Mouse (Mus musculus) thymus, postnatal 36 days (tissue): ENCODE measurements at regions not wholly inside any gene's neighbourhood (a gene's known extent, or its start where the extent isn't known, plus 50 kb on each side); places are given as distances from the start of the nearest gene placed in this dataset.

Experiments used
- DNase-seq, 2 experiments: peaks; one replicate each; pipeline ENCODE4 v3.0.0; 2022; ENCODE audit warnings: mixed read lengths in 2 of 2

GRCm38 (mm10) chr13:101096856-101097255, 263.6 kb upstream of the Slc30a5 start:
- DNase-seq, result no peak

GRCm38 (mm10) chr13:101096221-101096620, 263.0 kb upstream of the Slc30a5 start:
- no peak for DNase-seq

GRCm38 (mm10) chr13:101095057-101095831, 262.0 kb upstream of the Slc30a5 start:
- no peak for DNase-seq

DNA sequence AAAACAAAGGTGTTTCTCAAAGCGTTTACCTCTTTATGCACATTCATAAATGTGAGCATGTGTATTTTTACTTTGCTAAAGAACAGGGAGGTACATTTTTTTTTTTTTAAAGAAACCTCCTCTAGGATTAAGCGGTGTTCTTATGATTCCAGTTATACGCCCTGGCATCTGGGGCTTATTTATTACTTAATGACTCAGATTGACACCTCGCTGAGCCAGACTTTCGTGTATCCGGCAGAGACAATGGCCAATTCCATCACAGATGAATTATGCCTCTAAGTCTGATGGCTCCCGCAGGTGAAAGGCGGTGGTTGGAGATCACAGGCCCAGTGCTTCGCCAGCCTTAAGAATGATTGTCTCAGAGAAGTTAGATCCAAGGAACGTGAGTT, 259.5 kb upstream of the Slc30a5 start:
- DNase-seq, result no peak

- DNase-seq, result no peak
These were observed 259.0 kb upstream of the Slc30a5 start for GRCm38 (mm10) chr13:101092033-101092742.

DNA sequence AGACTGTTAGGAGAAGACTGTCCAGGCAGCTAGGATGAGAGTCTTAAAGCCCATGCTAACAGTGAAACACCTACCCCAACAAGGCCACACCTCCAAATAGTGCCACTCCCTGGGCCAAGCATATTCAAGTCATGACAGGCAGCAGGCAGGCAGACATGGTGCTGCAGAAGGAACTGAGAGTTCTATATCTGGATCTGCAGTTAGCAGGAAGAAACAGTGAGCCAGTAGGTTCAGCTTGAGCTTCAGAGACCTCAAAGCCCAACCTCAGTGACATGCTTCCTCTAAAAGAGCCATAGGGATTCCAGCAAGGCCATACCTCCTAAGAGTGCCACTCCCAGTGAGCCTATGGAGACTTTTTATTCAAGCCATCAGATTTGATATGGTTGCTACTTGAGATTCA, 252.0 kb upstream of the Slc30a5 start:
- no peak for DNase-seq

GRCm38 (mm10) chr13:101084193-101084592, 251.0 kb upstream of the Slc30a5 start:
- DNase-seq, result no peak

- no peak for DNase-seq
These were observed 250.2 kb upstream of the Slc30a5 start for GRCm38 (mm10) chr13:101083416-101083815.

GRCm38 (mm10) chr13:101068489-101068888, 235.3 kb upstream of the Slc30a5 start:
- no peak for DNase-seq

DNA sequence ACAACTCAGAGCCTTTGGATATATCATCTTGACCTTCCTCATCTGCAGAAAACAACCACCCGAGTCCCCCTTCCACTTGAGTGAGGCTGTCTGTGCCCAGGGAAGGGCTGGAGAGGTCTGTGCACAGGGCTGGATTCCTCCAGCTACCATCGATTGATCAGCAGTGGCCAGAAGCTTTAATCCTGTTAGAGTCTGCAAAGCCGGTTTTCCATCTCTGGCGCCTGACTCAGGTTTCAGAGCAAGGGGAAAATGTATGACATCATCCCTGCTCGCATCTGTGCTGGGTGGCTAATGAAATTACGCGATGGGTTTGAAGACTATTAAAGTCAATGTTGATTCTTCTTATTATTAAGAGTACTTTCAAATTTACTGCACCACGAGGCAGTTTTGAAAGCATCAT, 229.4 kb upstream of the Slc30a5 start:
- DNase-seq, result no peak

- no peak for DNase-seq
These were observed 228.3 kb upstream of the Slc30a5 start for GRCm38 (mm10) chr13:101061233-101062144.

DNA sequence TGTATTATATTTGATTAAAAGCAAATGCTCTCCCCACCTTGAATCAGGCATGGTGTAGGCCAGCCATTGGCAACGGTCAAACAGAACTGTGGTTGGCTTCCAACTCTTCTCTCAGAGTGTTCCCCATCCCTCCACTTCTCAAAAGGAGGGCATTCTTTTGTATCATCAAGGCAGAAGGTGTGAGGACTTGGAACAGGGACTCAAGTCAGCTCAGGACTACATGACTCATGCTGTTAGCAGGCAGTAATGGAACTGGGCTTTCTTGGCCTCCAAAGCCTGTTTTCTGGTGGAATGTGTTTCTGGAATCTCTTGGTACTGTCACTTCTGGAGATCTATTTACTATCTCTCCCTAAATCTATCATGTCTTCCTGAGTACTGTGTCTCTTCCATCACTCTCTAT, 216.3 kb upstream of the Slc30a5 start:
- no peak for DNase-seq

- peak in 1 of 2 experiments; percentile 7 for DNase-seq
These were observed 199.4 kb upstream of the Slc30a5 start for GRCm38 (mm10) chr13:101032594-101032993.

- no peak for DNase-seq
These were observed 192.8 kb upstream of the Slc30a5 start for GRCm38 (mm10) chr13:101026043-101026442.

DNA sequence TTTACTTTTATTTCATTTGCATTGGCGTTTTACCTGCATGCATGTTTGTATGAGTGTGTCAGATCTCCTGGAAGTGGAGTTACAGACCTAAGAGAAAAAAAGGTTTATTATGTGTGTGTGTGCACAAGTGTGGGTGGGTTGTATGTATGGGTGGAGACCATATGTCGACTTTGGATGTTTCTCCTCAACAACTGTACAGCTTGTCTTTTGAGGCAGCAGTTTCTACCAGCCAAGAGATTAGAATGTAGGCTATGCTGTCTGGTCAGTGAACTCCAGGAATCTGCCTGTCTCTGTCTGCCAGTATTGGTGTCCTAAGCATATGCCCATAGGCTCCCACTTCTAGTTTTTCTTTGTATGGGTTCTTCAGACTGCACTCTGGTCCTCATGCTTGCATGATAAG, 192.3 kb upstream of the Slc30a5 start:
- no peak for DNase-seq

DNA sequence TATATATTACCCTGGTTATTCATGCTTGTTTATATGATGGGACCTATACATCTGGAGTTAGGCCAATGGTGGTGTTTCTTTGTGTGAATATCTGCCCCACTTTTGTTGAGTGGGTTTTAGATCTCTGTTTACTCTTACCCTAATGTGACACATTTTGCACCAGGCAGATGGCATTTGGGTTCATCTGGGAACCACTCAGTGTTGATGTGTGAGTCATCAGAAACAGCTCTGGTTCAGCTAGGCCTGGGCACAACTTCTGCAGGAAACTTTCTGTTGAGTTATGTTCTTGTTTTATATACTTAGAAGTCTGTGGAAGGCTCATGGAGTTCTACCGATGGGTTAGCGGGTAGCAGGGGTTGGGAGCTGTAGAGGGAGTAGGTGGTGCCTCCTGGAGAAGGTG, 191.7 kb upstream of the Slc30a5 start:
- DNase-seq, result no peak

GRCm38 (mm10) chr13:101019272-101019676, 186.0 kb upstream of the Slc30a5 start:
- DNase-seq, result no peak

DNA sequence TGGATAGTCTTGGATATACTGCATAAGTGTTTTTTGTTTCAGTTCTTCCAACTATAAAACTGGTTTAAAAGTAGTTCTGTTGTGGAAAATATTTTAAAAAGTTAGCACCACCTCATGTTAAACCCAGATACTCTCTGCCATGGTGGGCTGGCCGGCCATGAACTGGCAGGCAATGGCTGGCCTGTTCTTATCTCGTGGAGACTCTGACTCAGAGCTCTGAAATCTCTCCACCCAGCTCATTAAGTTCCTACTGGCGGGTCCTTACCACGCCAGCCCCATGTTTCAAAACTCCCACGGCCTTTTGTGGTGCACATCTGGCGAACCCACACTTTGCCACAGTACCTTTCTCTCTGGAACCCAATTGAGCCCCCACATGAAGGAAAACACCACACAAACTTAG, 183.8 kb upstream of the Slc30a5 start:
- DNase-seq, result no peak

- DNase-seq, result no peak
These were observed 183.0 kb upstream of the Slc30a5 start for GRCm38 (mm10) chr13:101016181-101016580.

DNA sequence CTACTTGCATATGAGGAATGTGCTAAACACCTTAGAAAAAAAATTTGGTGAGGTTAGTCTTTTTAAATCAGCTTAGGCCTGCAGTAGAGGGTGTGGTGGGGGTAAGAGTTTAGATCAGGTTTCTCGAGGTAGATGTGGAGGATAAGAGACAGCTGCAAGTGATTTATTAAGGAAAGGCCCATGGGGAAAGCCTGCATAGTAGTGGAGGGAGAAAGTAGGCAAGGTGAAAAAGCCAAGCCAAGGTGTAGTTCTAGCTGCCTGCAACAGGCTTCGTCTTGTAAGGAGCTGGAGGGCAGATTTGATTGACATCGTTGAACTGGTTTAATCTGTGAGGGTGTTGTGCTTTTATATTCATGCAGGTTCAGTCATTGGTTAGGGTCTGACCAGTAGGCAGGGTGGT, 182.2 kb upstream of the Slc30a5 start:
- DNase-seq, result no peak

- DNase-seq, result no peak
These were observed 180.4 kb upstream of the Slc30a5 start for GRCm38 (mm10) chr13:101013604-101014003.

DNA sequence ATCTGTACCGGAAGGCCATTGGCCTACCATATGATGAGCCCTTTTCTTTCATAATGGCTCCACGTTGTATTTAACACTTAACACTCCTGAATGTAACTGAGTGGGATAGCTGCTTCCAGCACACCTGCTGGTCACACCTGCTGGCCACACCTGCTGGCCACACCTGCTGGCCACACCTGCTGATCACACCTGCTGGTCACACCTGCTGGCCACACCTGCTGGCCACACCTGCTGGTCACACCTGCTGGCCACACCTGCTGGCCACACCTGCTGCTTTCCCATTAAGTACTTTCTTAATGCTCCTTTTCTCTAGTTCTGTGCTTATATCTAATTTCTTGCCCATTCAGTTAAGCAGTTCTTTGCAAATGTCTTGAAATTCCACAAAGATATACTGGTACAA, 157.4 kb upstream of the Slc30a5 start:
- DNase-seq, result no peak
